Mouse (Mus musculus): ENCODE measurements around the gene Pdx1.

The Pdx1 gene

GRCm38 (mm10) chr5:147277547-147277925 lies 7.8 kb downstream of the Pdx1 start:
- ATAC-seq (ENCODE audit: low TSS enrichment): no peak

- ATAC-seq (ENCODE audit: low TSS enrichment): no peak
Measured at GRCm38 (mm10) chr5:147284365-147284764, 14.6 kb downstream of the Pdx1 start.

GRCm38 (mm10) chr5:147291764-147292505 lies 22.2 kb downstream of the Pdx1 start:
- ATAC-seq (ENCODE audit: low TSS enrichment): no peak

GRCm38 (mm10) chr5:147292506-147293120 lies 22.9 kb downstream of the Pdx1 start:
- ATAC-seq (ENCODE audit: low TSS enrichment): no peak

GRCm38 (mm10) chr5:147293127-147293910 lies 23.6 kb downstream of the Pdx1 start:
- peak; percentile 84 for ATAC-seq (ENCODE audit: low TSS enrichment)

- no peak for ATAC-seq (ENCODE audit: low TSS enrichment)
Measured at GRCm38 (mm10) chr5:147294121-147294520, 24.4 kb downstream of the Pdx1 start.

- ATAC-seq (ENCODE audit: low TSS enrichment): no peak
Measured at GRCm38 (mm10) chr5:147297249-147297648, 27.5 kb downstream of the Pdx1 start.

- peak; percentile 85 for ATAC-seq (ENCODE audit: low TSS enrichment)
Measured at GRCm38 (mm10) chr5:147299255-147300000, 29.7 kb downstream of the Pdx1 start.

- no peak for ATAC-seq (ENCODE audit: low TSS enrichment)
Measured at GRCm38 (mm10) chr5:147300001-147300363, 30.2 kb downstream of the Pdx1 start.

- no peak for ATAC-seq (ENCODE audit: low TSS enrichment)
Measured at GRCm38 (mm10) chr5:147300917-147301780, 31.4 kb downstream of the Pdx1 start.

GRCm38 (mm10) chr5:147301781-147302070 lies 32.0 kb downstream of the Pdx1 start:
- ATAC-seq (ENCODE audit: low TSS enrichment): no peak

GRCm38 (mm10) chr5:147302141-147302540 lies 32.4 kb downstream of the Pdx1 start:
- ATAC-seq (ENCODE audit: low TSS enrichment): no peak

GRCm38 (mm10) chr5:147302746-147303400 lies 33.1 kb downstream of the Pdx1 start:
- no peak for ATAC-seq (ENCODE audit: low TSS enrichment)

GRCm38 (mm10) chr5:147304276-147305155 lies 34.8 kb downstream of the Pdx1 start:
- no peak for ATAC-seq (ENCODE audit: low TSS enrichment)

- no peak for ATAC-seq (ENCODE audit: low TSS enrichment)
Measured at GRCm38 (mm10) chr5:147305166-147305565, 35.4 kb downstream of the Pdx1 start.

- no peak for ATAC-seq (ENCODE audit: low TSS enrichment)
Measured at GRCm38 (mm10) chr5:147305856-147306637, 36.3 kb downstream of the Pdx1 start.

- ATAC-seq (ENCODE audit: low TSS enrichment): no peak
Measured at GRCm38 (mm10) chr5:147306638-147307397, 37.1 kb downstream of the Pdx1 start, which contains the start of gene Cdx2. Gene Cdx2 (minus strand): TSS chr5:147307270.

- ATAC-seq (ENCODE audit: low TSS enrichment): no peak
Measured at GRCm38 (mm10) chr5:147307398-147307785, 37.6 kb downstream of the Pdx1 start.
